Mouse (Mus musculus) CD4-positive, CD25-positive, alpha-beta regulatory T cell (primary cell): ENCODE data around the gene Cacna1g. TPM values are rescaled to one million over a fixed set of nuclear protein-coding genes. Genes with fewer than 3 reads are reported as not detected.

Experiments
- polyA plus RNA-seq: library from polyadenylated mRNA; unstranded; fragments of 100-300 nt; shearing (Covaris generic); gene quantifications from one replicate; pipeline ENCODE4 v1.2.1, GENCODE M21; 2017

Cacna1g gene
- polyA plus RNA-seq, result not detected

GRCm38 (mm10) chr11:94473707-94474543, at the start of gene Cacna1g:
Gene Cacna1g, minus strand, starts transcription at chr11:94474198.

DNA sequence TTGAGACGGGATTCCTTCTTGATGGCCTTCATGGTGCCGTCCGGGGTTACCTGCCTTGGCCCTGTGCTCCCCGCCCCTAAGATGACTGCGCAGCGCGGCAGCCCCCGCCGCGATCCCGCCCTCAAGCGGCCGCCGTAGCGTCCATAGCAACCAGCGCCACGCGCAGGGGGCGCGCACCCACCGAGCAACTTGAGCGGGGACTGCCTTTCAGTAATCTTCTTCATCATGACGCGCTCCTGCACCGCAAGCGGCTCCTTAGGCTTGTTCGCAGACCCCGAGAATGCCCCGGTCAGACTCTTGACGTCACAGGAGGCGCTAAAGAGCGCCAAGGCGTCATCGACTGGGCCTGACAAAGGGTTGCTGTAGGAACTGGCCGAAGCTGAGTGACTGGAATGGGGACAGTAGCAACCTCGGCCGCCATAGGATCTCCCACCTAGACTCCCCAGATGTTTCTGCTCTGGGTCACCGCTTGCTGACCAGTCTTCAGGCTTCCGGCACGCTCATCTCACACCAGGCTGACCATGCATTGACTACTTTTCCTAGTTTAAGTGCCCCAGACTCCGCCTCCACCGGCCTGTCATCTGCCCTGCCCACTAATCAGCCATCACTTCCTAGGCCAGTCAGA, 47.3 kb upstream of the Cacna1g start, which contains the start of gene Mycbpap:
Gene Mycbpap (minus strand): TSS at position 524 of the 625 bp plus-strand sequence.

GRCm38 (mm10) chr11:94499661-94500152, 25.7 kb upstream of the Cacna1g start, which contains the start of gene Epn3:
Gene Epn3, minus strand, starts transcription at chr11:94499974.

DNA sequence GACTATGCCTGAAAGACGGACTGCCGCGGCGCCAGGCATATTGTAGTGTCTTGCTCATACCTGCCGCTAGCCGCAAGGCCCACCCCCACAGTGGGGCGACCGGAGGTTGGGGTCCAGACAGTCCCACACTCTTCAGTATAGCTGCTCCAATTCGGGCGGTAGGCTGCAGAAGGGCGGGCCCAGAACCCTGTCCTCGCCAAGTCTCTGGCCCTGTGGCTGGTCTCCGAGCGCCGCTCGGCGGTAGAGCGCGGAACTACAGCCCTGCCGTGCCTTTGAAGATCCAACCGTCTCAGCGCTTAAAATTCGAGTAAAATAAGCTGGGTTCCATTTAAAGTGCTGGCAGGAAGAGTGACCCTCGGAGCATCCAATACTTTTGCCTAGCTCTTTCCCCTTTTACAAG, 12.0 kb upstream of the Cacna1g start, which contains the start of gene Spata20:
Gene Spata20 (minus strand): TSS at position 179 of the 400 bp plus-strand sequence.

GRCm38 (mm10) chr11:94392672-94393109, 81.3 kb downstream of the Cacna1g start, which contains the start of gene Abcc3:
Gene Abcc3, minus strand, starts transcription at chr11:94392997.

Other genes starting within 250 kb of the Cacna1g start
- gene Wfikkn2, start 228.2 kb downstream of the Cacna1g start, polyA plus RNA-seq, result 0.17 TPM
- 0.97 TPM for gene Gm21885, start 192.3 kb downstream of the Cacna1g start, polyA plus RNA-seq
- gene Luc7l3, start 152.2 kb downstream of the Cacna1g start, polyA plus RNA-seq, result 90.1 TPM
- gene Ankrd40, start 146.2 kb downstream of the Cacna1g start, polyA plus RNA-seq, result 47.6 TPM
- 2.6 TPM for gene Abcc3, start 81.2 kb downstream of the Cacna1g start, polyA plus RNA-seq
- not detected for gene Spata20, start 12.0 kb upstream of the Cacna1g start, polyA plus RNA-seq
- gene Epn3, start 25.8 kb upstream of the Cacna1g start, polyA plus RNA-seq, result not detected
- not detected for gene Mycbpap, start 47.5 kb upstream of the Cacna1g start, polyA plus RNA-seq
- 4.3 TPM for gene Rsad1, start 75.1 kb upstream of the Cacna1g start, polyA plus RNA-seq
- gene Chad, start 90.8 kb upstream of the Cacna1g start, polyA plus RNA-seq, result 0.20 TPM
- gene Acsf2, start 127.7 kb upstream of the Cacna1g start, polyA plus RNA-seq, result 6.1 TPM
- 60.2 TPM for gene Lrrc59, start 155.6 kb upstream of the Cacna1g start, polyA plus RNA-seq
- 59.5 TPM for gene Mrpl27, start 179.6 kb upstream of the Cacna1g start, polyA plus RNA-seq
- gene Eme1, start 179.8 kb upstream of the Cacna1g start, polyA plus RNA-seq, result 1.7 TPM
- 44.2 TPM for gene Xylt2, start 203.3 kb upstream of the Cacna1g start, polyA plus RNA-seq
- gene Gm11541, start 230.3 kb upstream of the Cacna1g start, polyA plus RNA-seq, result not detected